Mouse (Mus musculus) midbrain, embryonic 13.5 days (tissue): ENCODE measurements around the gene Nxpe5. TPM values are rescaled to one million over a fixed set of nuclear protein-coding genes. Genes with fewer than 3 reads are reported as not detected.

ENCODE experiments used
- ATAC-seq: fragments of 200-750 bp; cut with Nextera tagmentation; 2 replicates; pipeline ENCODE4 v1.8.0; 2017; ENCODE audit warnings: mild to moderate bottlenecking, moderate TSS enrichment, moderate library complexity
- H3K27ac ChIP-seq: fragments of 300-500 bp; sonication (generic); 2 replicates; pipeline ENCODE4 v1.5.1; 2015; ENCODE audit warnings: inconsistent platforms, mild to moderate bottlenecking, moderate library complexity
- H3K27me3 ChIP-seq: fragments of 300-500 bp; sonication (generic); 2 replicates; pipeline ENCODE4 v1.6.1; 2015; ENCODE audit warnings: mild to moderate bottlenecking, inconsistent platforms
- H3K36me3 ChIP-seq: fragments of 300-500 bp; sonication (generic); 2 replicates; pipeline ENCODE4 v1.6.1; 2015; ENCODE audit warnings: mild to moderate bottlenecking, inconsistent platforms
- H3K4me1 ChIP-seq: fragments of 300-500 bp; sonication (generic); replicated peaks from 2 replicates; pipeline ENCODE4 v1.6.1; 2015; ENCODE audit warnings: inconsistent platforms
- H3K4me2 ChIP-seq: fragments of 300-500 bp; sonication (generic); replicated peaks from 2 replicates; pipeline ENCODE4 v1.6.1; 2015; ENCODE audit warnings: moderate library complexity, mild to moderate bottlenecking, inconsistent platforms
- H3K4me3 ChIP-seq: fragments of 300-500 bp; sonication (generic); replicated peaks from 2 replicates; pipeline ENCODE4 v1.5.1; 2015; ENCODE audit warnings: mild to moderate bottlenecking, inconsistent platforms
- H3K9ac ChIP-seq: fragments of 300-500 bp; sonication (generic); replicated peaks from 2 replicates; pipeline ENCODE4 v1.6.1; 2015; ENCODE audit warnings: mild to moderate bottlenecking, inconsistent platforms
- H3K9me3 ChIP-seq: fragments of 300-500 bp; sonication (generic); 2 replicates; pipeline ENCODE4 v1.6.1; 2016; ENCODE audit warnings: mild to moderate bottlenecking, inconsistent platforms
- WGBS: fragments of 180-500 bp; shearing (Covaris S2); methylation state at CpG from one replicate; pipeline ENCODE4 v1.1.7; 2015; 5-methylcytosine and 5-hydroxymethylcytosine counted together
- polyA plus RNA-seq: library from polyadenylated mRNA; unstranded; fragments of >200 nt; fragmentation: Nextera tagmentation; extraction: Ambion mirVana; gene quantifications from 2 replicates; pipeline ENCODE4 v1.2.1, GENCODE M21; 2015

Gene Nxpe5
- polyA plus RNA-seq, 1 experiment from 2014 or later: not detected

DNA sequence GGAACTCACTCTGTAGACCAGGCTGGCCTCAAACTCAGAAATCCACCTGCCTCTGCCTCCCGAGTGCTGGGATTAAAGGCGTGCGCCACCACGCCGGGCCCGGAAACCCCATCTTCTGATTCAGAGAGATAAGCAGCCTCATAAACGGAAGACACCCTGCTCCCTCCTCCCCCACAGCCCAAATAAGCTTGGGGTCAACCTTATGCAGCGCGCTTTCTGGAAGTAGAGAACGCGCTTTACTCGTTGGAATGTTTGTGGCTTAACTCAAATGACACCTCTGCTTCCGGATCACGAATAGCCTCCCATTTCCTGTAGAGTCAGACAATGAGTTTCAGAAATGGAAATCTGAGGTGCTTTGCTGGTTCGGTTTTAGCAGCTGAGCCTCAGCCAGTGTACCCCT, 55.1 kb downstream of the Nxpe5 start:
- peak overlapping the region; percentile 96; the same call in 1 of the 2 replicates for H3K4me2 ChIP-seq
- H3K9ac ChIP-seq: no peak overlapping the region
- H3K36me3 ChIP-seq: peaks cover 23% of the 10 kb centered on the region
- WGBS: 93% methylated on average over 15 of the region's 15 CpGs
- H3K4me3 ChIP-seq: no peak overlapping the region
- no peak overlapping the region for H3K27ac ChIP-seq
- no peak for ATAC-seq
- H3K27me3 ChIP-seq: peaks cover 8% of the 10 kb centered on the region
- H3K4me1 ChIP-seq: peaks cover 33% of the 10 kb centered on the region
- peaks cover 4% of the 10 kb centered on the region; the same call in 1 of the 2 replicates for H3K9me3 ChIP-seq

DNA sequence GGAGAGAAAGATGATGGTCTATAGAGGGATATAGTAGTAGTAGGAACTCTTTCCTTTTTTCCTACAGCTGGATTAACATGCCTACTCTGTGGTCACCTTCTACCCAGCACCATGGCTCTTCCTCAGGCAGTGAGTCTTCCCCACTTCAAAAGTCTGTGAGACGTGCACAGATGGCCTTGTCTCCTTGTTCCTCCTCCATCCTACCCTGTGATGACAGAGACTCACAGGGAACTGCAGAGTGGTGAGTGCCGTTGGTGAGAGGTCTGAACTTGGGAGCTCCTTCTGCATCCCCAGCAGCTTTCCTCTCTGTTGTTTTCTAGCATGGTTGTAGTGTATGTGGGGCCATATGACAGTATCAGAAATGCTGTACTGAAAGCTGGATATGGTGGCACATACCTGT, 56.1 kb downstream of the Nxpe5 start:
- Histone ChIP-seq H3K27me3 (peaks cover 8% of the 10 kb centered on the region), H3K27ac (no peak overlapping the region), H3K9me3 (peaks cover 4% of the 10 kb centered on the region; the same call in 1 of the 2 replicates), H3K4me1 (peaks cover 23% of the 10 kb centered on the region), H3K4me2 (no peak overlapping the region), H3K9ac (no peak overlapping the region), H3K36me3 (peaks cover 15% of the 10 kb centered on the region), H3K4me3 (no peak overlapping the region)
- ATAC-seq: no peak
- WGBS: 84% methylated on average over 2 of the region's 2 CpGs

DNA sequence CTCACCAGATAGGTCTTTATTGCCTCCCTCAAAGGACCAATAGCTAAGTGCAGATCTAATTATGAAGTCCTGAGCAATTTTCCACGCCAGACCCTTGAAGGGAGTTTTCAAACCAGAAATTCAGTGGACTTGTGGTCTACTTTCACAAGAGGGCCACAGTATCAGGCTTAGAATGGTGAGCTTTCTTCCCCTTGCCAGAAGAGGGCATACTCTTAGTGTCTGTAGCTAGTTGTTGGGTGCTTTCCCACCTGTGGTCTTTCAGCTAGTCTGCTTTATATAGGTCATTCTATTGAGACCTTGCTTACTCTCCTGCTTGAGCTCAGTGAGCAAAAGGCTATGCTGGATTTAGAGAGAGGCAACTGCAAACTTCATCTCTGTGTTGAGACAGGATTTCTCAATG, 57.8 kb downstream of the Nxpe5 start:
- Histone ChIP-seq H3K9me3 (peaks cover 4% of the 10 kb centered on the region; the same call in 1 of the 2 replicates), H3K27me3 (peaks cover 8% of the 10 kb centered on the region), H3K4me3 (no peak overlapping the region), H3K4me2 (no peak overlapping the region), H3K9ac (no peak overlapping the region), H3K4me1 (peaks cover 6% of the 10 kb centered on the region), H3K27ac (no peak overlapping the region), H3K36me3 (no peaks in the 10 kb centered on the region)
- WGBS: 48% methylated on average over 1 of the region's 1 CpGs
- no peak for ATAC-seq

DNA sequence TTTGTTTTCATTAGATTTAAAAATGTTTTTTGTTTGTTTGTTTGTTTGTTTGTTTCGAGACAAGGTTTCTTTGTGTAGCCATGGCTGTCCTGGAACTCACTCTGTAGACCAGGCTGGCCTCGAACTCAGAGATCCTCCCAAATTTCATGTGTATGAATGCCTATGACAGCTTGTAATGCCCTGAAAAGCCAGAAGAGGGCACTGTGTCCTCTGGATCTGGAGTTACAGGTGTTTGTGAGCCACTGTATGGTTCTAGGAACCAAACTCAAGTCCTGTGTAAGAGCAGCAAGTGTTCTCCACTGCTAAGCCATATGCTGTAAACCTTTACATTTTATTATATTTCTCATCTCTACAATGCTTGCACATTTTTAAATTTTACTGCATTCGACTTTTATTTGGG, 62.2 kb downstream of the Nxpe5 start:
- H3K9me3 ChIP-seq: no peaks in the 10 kb centered on the region
- H3K4me1 ChIP-seq: no peaks in the 10 kb centered on the region
- H3K27ac ChIP-seq: no peak overlapping the region
- H3K4me3 ChIP-seq: no peak overlapping the region
- WGBS: 75% methylated on average over 3 of the region's 3 CpGs
- H3K27me3 ChIP-seq: no peaks in the 10 kb centered on the region
- H3K9ac ChIP-seq: no peak overlapping the region
- no peak overlapping the region for H3K4me2 ChIP-seq
- no peak for ATAC-seq
- H3K36me3 ChIP-seq: no peaks in the 10 kb centered on the region

DNA sequence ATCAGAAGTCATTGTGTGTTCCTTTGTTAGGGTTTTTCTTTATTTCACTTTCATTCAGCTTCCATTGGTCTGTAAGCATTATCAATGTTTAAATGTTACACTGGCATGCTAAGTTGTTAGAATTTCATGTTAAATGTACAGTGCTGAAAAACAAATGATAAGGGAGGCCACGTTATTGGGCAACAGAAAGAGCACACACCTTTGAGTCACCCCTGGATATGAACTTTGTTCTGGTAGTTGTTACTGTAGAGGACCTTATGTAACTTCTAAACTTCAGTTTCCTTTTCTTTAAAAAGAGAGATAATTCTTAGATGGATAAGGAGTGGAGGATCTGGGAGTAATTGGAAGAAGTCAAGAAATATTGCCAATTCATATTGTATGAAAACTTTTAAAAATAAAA, 65.9 kb downstream of the Nxpe5 start:
- H3K4me2 ChIP-seq: no peak overlapping the region
- H3K4me1 ChIP-seq: no peaks in the 10 kb centered on the region
- H3K27ac ChIP-seq: no peak overlapping the region
- ATAC-seq: no peak
- H3K36me3 ChIP-seq: no peaks in the 10 kb centered on the region
- 82% methylated on average over 1 of the region's 1 CpGs for WGBS
- no peak overlapping the region for H3K9ac ChIP-seq
- no peak overlapping the region for H3K4me3 ChIP-seq
- H3K9me3 ChIP-seq: no peaks in the 10 kb centered on the region
- H3K27me3 ChIP-seq: no peaks in the 10 kb centered on the region

DNA sequence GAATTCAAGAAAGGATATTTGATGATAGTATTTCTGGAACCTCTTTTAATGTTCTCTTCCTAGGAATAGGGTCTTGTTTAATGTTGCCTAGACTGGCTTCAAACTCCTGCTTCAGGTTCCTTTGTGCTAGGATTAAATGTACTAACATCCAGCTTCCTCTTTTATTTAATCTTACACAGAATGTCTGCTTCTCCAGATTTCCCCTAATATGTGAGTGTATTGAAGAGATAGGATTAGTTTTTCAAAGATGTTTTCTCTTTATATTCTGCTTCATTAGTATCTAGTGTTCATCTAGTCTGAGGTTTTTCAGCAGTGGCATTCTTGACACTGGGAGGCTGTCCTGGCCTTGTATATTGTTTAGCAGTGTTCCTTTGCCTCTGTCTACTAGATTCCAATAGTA, 68.5 kb downstream of the Nxpe5 start:
- no peak for ATAC-seq
- H3K27me3 ChIP-seq: no peaks in the 10 kb centered on the region

DNA sequence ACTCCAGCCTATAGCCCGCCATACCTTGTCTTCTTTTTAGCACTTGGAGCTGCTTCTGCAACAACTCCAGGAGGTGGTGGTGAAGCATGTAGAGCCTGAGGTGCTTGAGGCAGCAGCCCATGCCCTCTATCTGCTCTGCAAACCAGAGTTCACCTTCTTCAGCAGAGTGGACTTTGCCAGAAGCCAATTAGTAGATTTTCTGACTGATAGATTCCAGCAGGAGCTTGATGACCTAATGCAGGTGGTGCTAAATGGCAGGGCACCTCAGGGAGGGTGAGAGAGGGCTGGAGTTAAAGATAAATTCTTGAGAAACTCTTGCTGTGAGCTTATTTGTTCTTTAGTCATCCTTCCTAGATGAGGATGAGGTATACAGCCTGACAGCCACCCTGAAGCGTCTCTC, 73.9 kb downstream of the Nxpe5 start:
- no peak overlapping the region for H3K9ac ChIP-seq
- no peaks in the 10 kb centered on the region for H3K4me1 ChIP-seq
- no peak overlapping the region for H3K27ac ChIP-seq
- no peak overlapping the region for H3K4me2 ChIP-seq
- 87% methylated on average over 2 of the region's 2 CpGs for WGBS
- no peak for ATAC-seq
- no peak overlapping the region for H3K4me3 ChIP-seq
- no peaks in the 10 kb centered on the region for H3K27me3 ChIP-seq
- no peaks in the 10 kb centered on the region for H3K9me3 ChIP-seq
- H3K36me3 ChIP-seq: no peaks in the 10 kb centered on the region

More for the DNA sequence above, 68.5 kb downstream of the Nxpe5 start:
- H3K27ac ChIP-seq: no peak overlapping the region
- no peak overlapping the region for H3K4me2 ChIP-seq
- no peaks in the 10 kb centered on the region for H3K4me1 ChIP-seq
- H3K4me3 ChIP-seq: no peak overlapping the region
- H3K36me3 ChIP-seq: no peaks in the 10 kb centered on the region
- no peak overlapping the region for H3K9ac ChIP-seq
- no peaks in the 10 kb centered on the region for H3K9me3 ChIP-seq

Other genes with a start within 250 kb of the Nxpe5 start
- not detected in 2 replicates for gene Azgp1, start 244.4 kb upstream of the Nxpe5 start, polyA plus RNA-seq
- gene Smok3a, start 204.6 kb upstream of the Nxpe5 start, polyA plus RNA-seq: not detected in 2 replicates
- not detected in 2 replicates for gene Smok3b, start 204.5 kb upstream of the Nxpe5 start, polyA plus RNA-seq
- gene Smok3c, start 172.7 kb upstream of the Nxpe5 start, polyA plus RNA-seq: not detected in 2 replicates
- 31.5 and 32.1 TPM in 2 replicates for gene Zkscan1, start 140.8 kb upstream of the Nxpe5 start, polyA plus RNA-seq
- 128 TPM in 2 replicates for gene Zscan21, start 109.0 kb upstream of the Nxpe5 start, polyA plus RNA-seq
- 45.3 and 49.7 TPM in 2 replicates for gene Zfp113, start 70.2 kb upstream of the Nxpe5 start, polyA plus RNA-seq
- gene Cops6, start 64.8 kb upstream of the Nxpe5 start, polyA plus RNA-seq: 316 and 337 TPM in 2 replicates
- gene Ap4m1, start 53.9 kb upstream of the Nxpe5 start, polyA plus RNA-seq: 26.6 and 28.8 TPM in 2 replicates
- gene Mcm7, start 53.5 kb upstream of the Nxpe5 start, polyA plus RNA-seq: 159 and 162 TPM in 2 replicates
- gene Taf6, start 38.4 kb upstream of the Nxpe5 start, polyA plus RNA-seq: 109 and 111 TPM in 2 replicates
- gene Cnpy4, start 38.4 kb upstream of the Nxpe5 start, polyA plus RNA-seq: 39.4 and 40.5 TPM in 2 replicates
- gene Mblac1, start 31.6 kb upstream of the Nxpe5 start, polyA plus RNA-seq: 12.9 and 13.8 TPM in 2 replicates
- 81.2 and 81.9 TPM in 2 replicates for gene Lamtor4, start 29.6 kb downstream of the Nxpe5 start, polyA plus RNA-seq
- 12.2 and 15.8 TPM in 2 replicates for gene BC037034, start 38.1 kb downstream of the Nxpe5 start, polyA plus RNA-seq
- gene Gal3st4, start 46.9 kb downstream of the Nxpe5 start, polyA plus RNA-seq: 2.5 and 3.0 TPM in 2 replicates
- gene Gm43720, start 54.1 kb downstream of the Nxpe5 start, polyA plus RNA-seq: 0.10 and 0.19 TPM in 2 replicates
- 236 and 248 TPM in 2 replicates for gene Gpc2, start 54.1 kb downstream of the Nxpe5 start, polyA plus RNA-seq
- 4.8 and 5.4 TPM in 2 replicates for gene Stag3, start 54.3 kb downstream of the Nxpe5 start, polyA plus RNA-seq
- gene Pvrig, start 116.1 kb downstream of the Nxpe5 start, polyA plus RNA-seq: not detected in 2 replicates
- gene Zfp157, start 215.6 kb downstream of the Nxpe5 start, polyA plus RNA-seq: 76.3 and 77.6 TPM in 2 replicates